Mouse (Mus musculus) limb, embryonic 10.5 days (tissue): ENCODE data around the gene Pirt. TPM values are rescaled to one million over a fixed set of nuclear protein-coding genes. Genes with fewer than 3 reads are reported as not detected.

Source experiments
- DNase-seq: peaks from one replicate; pipeline ENCODE4 v3.0.0-alpha.2; 2017; ENCODE audit warnings: low spot score
- H3K27ac ChIP-seq: fragments of 300-500 bp; sonication (generic); 2 replicates; pipeline ENCODE4 v1.5.1; 2016; ENCODE audit warnings: mild to moderate bottlenecking
- H3K27me3 ChIP-seq: fragments of 300-500 bp; sonication (generic); 2 replicates; pipeline ENCODE4 v1.6.1; 2016; ENCODE audit warnings: low read depth, mild to moderate bottlenecking; ENCODE audit not compliant: poor library complexity, severe bottlenecking
- H3K36me3 ChIP-seq: fragments of 300-500 bp; sonication (generic); 2 replicates; pipeline ENCODE4 v1.6.1; 2016; ENCODE audit warnings: mild to moderate bottlenecking, moderate library complexity
- H3K4me1 ChIP-seq: fragments of 300-500 bp; sonication (generic); 2 replicates; pipeline ENCODE4 v1.6.1; 2016
- H3K4me3 ChIP-seq: fragments of 300-500 bp; sonication (generic); 2 replicates; pipeline ENCODE4 v1.5.1; 2016; ENCODE audit warnings: mild to moderate bottlenecking, moderate library complexity
- H3K9me3 ChIP-seq: fragments of 300-500 bp; sonication (generic); replicated peaks from 2 replicates; pipeline ENCODE4 v1.6.1; 2016; ENCODE audit warnings: mild to moderate bottlenecking
- WGBS: fragments of 180-500 bp; shearing (Covaris S2); methylation state at CpG from one replicate; pipeline ENCODE4 v1.1.7; 2016; 5-methylcytosine and 5-hydroxymethylcytosine counted together
- polyA plus RNA-seq: library from polyadenylated mRNA; unstranded; fragments of >200 nt; fragmentation: Nextera tagmentation; extraction: Ambion mirVana; gene quantifications from 2 replicates; pipeline ENCODE4 v1.2.1, GENCODE M21; 2016

The Pirt gene
- polyA plus RNA-seq, 1 experiment from 2014 or later = not detected

- Histone ChIP-seq H3K36me3 (no peaks in the 10 kb centered on the region), H3K27me3 (no peaks in the 10 kb centered on the region), H3K27ac (no peak overlapping the region), H3K4me3 (no peak overlapping the region), H3K9me3 (no peaks in the 10 kb centered on the region), H3K4me1 (peaks cover 6% of the 10 kb centered on the region)
- WGBS = 70% methylated on average over 2 of the region's 2 CpGs
- no peak for DNase-seq
These were observed 8.2 kb downstream of the Pirt start for GRCm38 (mm10) chr11:66920012-66920411.

- H3K27ac ChIP-seq = no peak overlapping the region
- DNase-seq = no peak
- 86% methylated on average over 11 of the region's 11 CpGs for WGBS
- no peaks in the 10 kb centered on the region for H3K27me3 ChIP-seq
- H3K9me3 ChIP-seq = no peaks in the 10 kb centered on the region
- peaks cover 6% of the 10 kb centered on the region for H3K4me1 ChIP-seq
- no peak overlapping the region for H3K4me3 ChIP-seq
- H3K36me3 ChIP-seq = no peaks in the 10 kb centered on the region
These were observed 12.5 kb downstream of the Pirt start for GRCm38 (mm10) chr11:66924095-66924823.

GRCm38 (mm10) chr11:66928311-66928710 is 16.5 kb downstream of the Pirt start:
- H3K27me3 ChIP-seq = no peaks in the 10 kb centered on the region
- 79% methylated on average over 3 of the region's 3 CpGs for WGBS
- H3K4me3 ChIP-seq = no peak overlapping the region
- DNase-seq = no peak
- H3K36me3 ChIP-seq = no peaks in the 10 kb centered on the region
- H3K27ac ChIP-seq = no peak overlapping the region
- no peaks in the 10 kb centered on the region for H3K4me1 ChIP-seq
- no peaks in the 10 kb centered on the region for H3K9me3 ChIP-seq

- H3K27ac ChIP-seq = no peak overlapping the region
- DNase-seq = no peak
- WGBS = 87% methylated on average over 9 of the region's 9 CpGs
- H3K9me3 ChIP-seq = no peaks in the 10 kb centered on the region
- no peak overlapping the region for H3K4me3 ChIP-seq
- H3K27me3 ChIP-seq = no peaks in the 10 kb centered on the region
- H3K36me3 ChIP-seq = no peaks in the 10 kb centered on the region
- no peaks in the 10 kb centered on the region for H3K4me1 ChIP-seq
These were observed 21.2 kb downstream of the Pirt start for GRCm38 (mm10) chr11:66932827-66933599.

GRCm38 (mm10) chr11:66934428-66935173 is 22.8 kb downstream of the Pirt start:
- H3K36me3 ChIP-seq = no peaks in the 10 kb centered on the region
- no peaks in the 10 kb centered on the region for H3K4me1 ChIP-seq
- WGBS = 82% methylated on average over 7 of the region's 7 CpGs
- H3K27ac ChIP-seq = no peak overlapping the region
- H3K4me3 ChIP-seq = no peak overlapping the region
- no peaks in the 10 kb centered on the region for H3K27me3 ChIP-seq
- no peak for DNase-seq
- H3K9me3 ChIP-seq = no peaks in the 10 kb centered on the region

- Histone ChIP-seq H3K9me3 (no peaks in the 10 kb centered on the region), H3K36me3 (no peaks in the 10 kb centered on the region), H3K4me1 (no peaks in the 10 kb centered on the region), H3K4me3 (no peak overlapping the region), H3K27me3 (no peaks in the 10 kb centered on the region), H3K27ac (no peak overlapping the region)
- 92% methylated on average over 5 of the region's 5 CpGs for WGBS
- DNase-seq = no peak
These were observed 30.2 kb downstream of the Pirt start for GRCm38 (mm10) chr11:66942011-66942410.

- 76% methylated on average over 2 of the region's 2 CpGs for WGBS
- no peaks in the 10 kb centered on the region for H3K4me1 ChIP-seq
- DNase-seq = no peak
- H3K27ac ChIP-seq = no peak overlapping the region
- H3K27me3 ChIP-seq = no peaks in the 10 kb centered on the region
- no peaks in the 10 kb centered on the region for H3K9me3 ChIP-seq
- no peak overlapping the region for H3K4me3 ChIP-seq
- H3K36me3 ChIP-seq = no peaks in the 10 kb centered on the region
These were observed 33.5 kb downstream of the Pirt start for GRCm38 (mm10) chr11:66945224-66945767.

GRCm38 (mm10) chr11:66946521-66946920 is 34.7 kb downstream of the Pirt start:
- Histone ChIP-seq H3K27me3 (no peaks in the 10 kb centered on the region), H3K27ac (no peak overlapping the region), H3K9me3 (no peaks in the 10 kb centered on the region), H3K4me1 (no peaks in the 10 kb centered on the region), H3K36me3 (no peaks in the 10 kb centered on the region), H3K4me3 (no peak overlapping the region)
- no peak for DNase-seq
- 80% methylated on average over 6 of the region's 6 CpGs for WGBS

- H3K27me3 ChIP-seq = no peaks in the 10 kb centered on the region
- no peaks in the 10 kb centered on the region for H3K36me3 ChIP-seq
- no peak overlapping the region for H3K27ac ChIP-seq
- 86% methylated on average over 6 of the region's 6 CpGs for WGBS
- no peaks in the 10 kb centered on the region for H3K4me1 ChIP-seq
- no peak overlapping the region for H3K4me3 ChIP-seq
- no peak for DNase-seq
- H3K9me3 ChIP-seq = no peaks in the 10 kb centered on the region
These were observed 35.1 kb downstream of the Pirt start for GRCm38 (mm10) chr11:66946922-66947321.

GRCm38 (mm10) chr11:66956303-66956702 is 44.5 kb downstream of the Pirt start, which contains the start of gene Tmem238l:
Gene Tmem238l (plus strand): TSS chr11:66956638.
- no peak within 1 kb of the TSS for H3K4me3 ChIP-seq
- H3K27me3 ChIP-seq = no peaks in the 10 kb centered on the region
- no peak for DNase-seq
- no peaks in the 10 kb centered on the region for H3K4me1 ChIP-seq
- no peaks in the 10 kb centered on the region for H3K9me3 ChIP-seq
- H3K27ac ChIP-seq = no peak within 1 kb of the TSS
- 85% methylated on average over 9 of the region's 9 CpGs for WGBS
- no peaks in the 10 kb centered on the region for H3K36me3 ChIP-seq

GRCm38 (mm10) chr11:66960797-66961196 is 49.0 kb downstream of the Pirt start:
- H3K27me3 ChIP-seq = no peaks in the 10 kb centered on the region
- H3K27ac ChIP-seq = no peak overlapping the region
- H3K4me3 ChIP-seq = no peak overlapping the region
- DNase-seq = no peak
- no peaks in the 10 kb centered on the region for H3K4me1 ChIP-seq
- no peaks in the 10 kb centered on the region for H3K36me3 ChIP-seq
- 77% methylated on average over 1 of the region's 1 CpGs for WGBS
- no peaks in the 10 kb centered on the region for H3K9me3 ChIP-seq

GRCm38 (mm10) chr11:66961447-66962176 is 49.8 kb downstream of the Pirt start:
- WGBS = 87% methylated on average over 12 of the region's 12 CpGs
- no peaks in the 10 kb centered on the region for H3K9me3 ChIP-seq
- no peak for DNase-seq
- H3K27me3 ChIP-seq = no peaks in the 10 kb centered on the region
- no peaks in the 10 kb centered on the region for H3K36me3 ChIP-seq
- H3K4me1 ChIP-seq = no peaks in the 10 kb centered on the region
- no peak overlapping the region for H3K27ac ChIP-seq
- H3K4me3 ChIP-seq = no peak overlapping the region
